Mouse (Mus musculus): ENCODE results near the gene Gm10229.
"Not testable (repeated sequence)": the region's sequence is repeated elsewhere in the genome, so short reads cannot be mapped to it uniquely, and the experiment has no call there.

The Gm10229 gene

DNA sequence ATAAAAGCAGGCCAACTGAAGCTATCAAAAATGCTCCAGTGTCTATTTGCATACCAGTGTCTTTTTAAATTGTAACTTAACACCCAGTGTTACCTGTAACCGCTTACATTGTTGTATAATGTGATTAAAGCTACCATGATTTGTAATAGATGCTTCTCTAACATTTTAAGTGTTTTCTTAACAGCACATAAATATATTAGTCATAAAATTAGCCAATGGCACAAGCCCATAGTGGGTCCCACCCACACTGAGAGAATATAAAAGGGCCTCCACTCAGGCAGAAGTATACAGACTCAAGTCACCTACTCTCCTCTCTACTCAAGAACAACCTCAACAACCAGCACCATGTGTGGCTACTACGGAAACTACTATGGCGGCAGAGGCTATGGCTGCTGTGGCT is at the start of gene Gm10229:
Gm10229 (plus strand) TSS at position 301 of the 400 bp plus-strand sequence.
- DNase-seq (ENCODE audit: low spot score in 2 of 2), result not testable (repeated sequence)

DNA sequence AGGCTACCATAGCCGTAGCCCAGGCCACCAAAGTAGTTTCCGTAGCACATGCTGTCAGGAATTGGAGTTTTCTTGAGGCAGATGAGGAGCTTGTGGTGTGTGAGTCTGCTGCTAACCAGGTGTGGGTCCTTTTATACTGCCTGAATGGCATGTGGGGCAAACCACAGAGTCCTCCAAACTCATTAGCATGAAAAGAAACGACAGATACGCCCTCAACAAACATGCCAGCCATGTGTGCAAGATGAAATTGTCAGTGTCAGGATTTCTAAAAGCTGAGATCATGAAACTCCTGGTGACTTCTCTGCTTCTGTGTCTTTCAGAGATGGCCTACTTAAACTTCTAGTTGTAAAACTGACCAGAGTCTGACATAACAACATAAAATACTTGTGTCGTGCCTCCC is 4.4 kb upstream of the Gm10229 start, which contains the start of gene Krtap22-2:
Krtap22-2 (minus strand) TSS at position 101 of the 400 bp plus-strand sequence.
- no peak for DNase-seq (ENCODE audit: low spot score in 2 of 2)

DNA sequence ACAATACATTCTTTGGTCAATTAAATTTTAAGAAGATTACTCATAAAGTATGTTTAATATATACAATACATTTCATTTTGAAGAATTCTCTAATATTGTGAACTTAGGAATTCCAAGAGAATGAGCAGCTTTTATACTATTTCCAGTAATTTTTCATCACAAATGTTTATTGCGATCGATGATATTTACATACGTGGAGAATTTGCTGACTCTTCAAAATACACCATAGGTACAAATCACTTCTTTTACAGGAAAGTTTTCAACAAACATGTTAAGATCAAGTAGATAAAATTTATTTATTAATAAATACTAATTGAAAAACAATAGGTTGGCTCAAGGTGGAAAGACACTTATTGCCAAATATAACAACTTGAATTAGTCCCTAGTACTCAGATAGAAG is 1.1 kb upstream of the Gm10229 start:
- no peak for DNase-seq (ENCODE audit: low spot score in 2 of 2)

DNA sequence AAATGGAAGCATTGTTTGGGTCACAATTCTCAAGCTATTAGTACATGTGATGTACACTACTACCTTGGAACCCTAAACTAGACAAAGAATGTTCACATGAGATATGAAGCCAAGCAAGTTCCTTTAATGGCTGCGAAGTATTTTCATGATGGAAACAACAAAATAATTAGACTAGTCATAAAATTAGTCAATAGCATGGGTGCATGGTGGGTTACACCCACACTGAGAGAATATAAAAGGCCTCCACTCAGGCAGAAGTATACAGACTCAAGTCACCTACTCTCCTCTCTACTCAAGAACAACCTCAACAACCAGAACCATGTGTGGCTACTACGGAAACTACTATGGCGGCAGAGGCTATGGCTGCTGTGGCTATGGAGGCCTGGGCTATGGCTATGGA is 16.3 kb downstream of the Gm10229 start, which contains the start of gene Krtap6-1:
Krtap6-1 (plus strand) TSS at position 301 of the 400 bp plus-strand sequence.
- DNase-seq (ENCODE audit: low spot score in 2 of 2), result not testable (repeated sequence)

DNA sequence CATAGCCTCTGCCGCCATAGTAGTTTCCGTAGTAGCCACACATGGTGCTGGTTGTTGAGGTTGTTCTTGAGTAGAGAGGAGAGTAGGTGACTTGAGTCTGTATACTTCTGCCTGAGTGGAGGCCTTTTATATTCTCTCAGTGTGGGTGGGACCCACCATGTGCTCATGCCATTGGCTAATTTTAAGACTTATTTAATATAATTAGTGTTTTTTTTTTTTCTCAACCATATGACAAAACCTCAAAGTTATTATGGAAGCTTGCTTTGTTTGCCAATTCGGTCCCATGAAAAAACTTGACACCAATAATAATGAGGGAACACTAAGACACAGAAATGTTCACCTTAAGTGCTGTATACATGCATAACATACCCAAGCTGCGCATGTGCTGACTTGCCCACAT is 26.3 kb downstream of the Gm10229 start, which contains the start of gene Gm10228:
Gm10228 (minus strand) TSS at position 101 of the 400 bp plus-strand sequence.
- DNase-seq (ENCODE audit: low spot score in 2 of 2), result not testable (repeated sequence)

DNA sequence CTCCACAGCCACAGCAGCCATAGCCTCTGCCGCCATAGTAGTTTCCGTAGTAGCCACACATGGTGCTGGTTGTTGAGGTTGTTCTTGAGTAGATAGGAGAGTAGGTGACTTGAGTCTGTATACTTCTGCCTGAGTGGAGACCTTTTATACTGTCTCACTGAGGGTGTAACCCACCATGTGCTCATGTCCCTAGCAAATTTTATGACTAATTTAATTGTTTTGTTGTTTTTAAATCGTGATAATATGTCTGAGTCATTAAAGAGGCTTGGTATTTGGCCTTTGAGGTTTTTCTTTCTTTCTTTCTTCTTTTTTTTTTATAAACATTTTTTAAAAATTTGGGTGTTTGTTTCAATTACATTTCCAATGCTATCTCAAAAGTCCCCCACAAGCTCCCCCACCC is 32.7 kb downstream of the Gm10229 start, which contains the start of gene Krtap6-5:
Krtap6-5 (minus strand) TSS at position 101 of the 400 bp plus-strand sequence.
- DNase-seq (ENCODE audit: low spot score in 2 of 2), result no peak

DNA sequence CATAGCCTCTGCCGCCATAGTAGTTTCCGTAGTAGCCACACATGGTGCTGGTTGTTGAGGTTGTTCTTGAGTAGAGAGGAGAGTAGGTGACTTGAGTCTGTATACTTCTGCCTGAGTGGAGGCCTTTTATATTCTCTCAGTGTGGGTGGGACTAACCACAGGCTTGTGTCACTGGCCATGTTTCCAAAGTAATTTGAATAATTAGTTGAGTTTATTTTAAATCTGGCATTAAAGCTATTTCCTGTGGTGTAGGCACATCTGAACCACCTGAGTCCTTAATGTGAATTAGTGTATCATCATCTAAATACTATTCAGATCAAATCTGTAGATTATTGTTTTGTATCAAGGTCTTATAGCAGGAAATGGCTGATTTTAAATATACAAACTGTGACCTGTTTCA is 48.8 kb downstream of the Gm10229 start, which contains the start of gene 1110025L11Rik:
1110025L11Rik (minus strand) TSS at position 101 of the 400 bp plus-strand sequence.
- not testable (repeated sequence) for DNase-seq (ENCODE audit: low spot score in 2 of 2)

Data from spleen, postnatal 4 days (tissue).